ENCODE assay signal across 1 mouse cellular context in the genomic region with DNA sequence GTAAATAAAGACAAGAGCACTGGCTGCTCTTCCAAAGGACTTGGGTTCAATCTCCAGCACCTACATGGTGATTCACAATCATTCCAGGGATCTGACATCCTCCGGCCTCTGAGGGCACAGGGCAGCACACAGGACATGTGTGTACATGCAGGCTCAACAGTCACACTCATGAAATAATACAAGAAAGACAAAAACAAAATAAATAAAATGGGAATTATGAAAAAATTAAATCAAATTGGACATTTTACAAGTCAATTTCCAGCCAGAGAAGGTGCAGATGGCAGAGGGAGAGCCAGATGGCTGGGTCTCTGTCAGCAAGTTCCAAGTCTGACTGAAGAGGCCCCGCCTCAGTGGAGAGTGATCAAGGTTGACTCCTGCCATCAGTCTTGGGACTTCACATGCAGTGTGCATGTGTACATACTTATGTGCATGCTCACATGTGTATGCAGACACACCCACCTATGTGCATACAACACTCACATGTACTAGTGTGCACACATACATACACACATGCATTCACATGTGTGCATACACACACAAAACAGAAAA.
TF ChIP-seq lines count a peak whose summit lies in the region.

No protein-coding gene starts in this region.

TF ChIP-seq in MEL, 35 proteins besides CTCF, POLR2A, EP300 and RAD21:
- TF ChIP-seq USF2 (IDR thresholded peaks at IDR 0.05; ENCODE audit: borderline replicate concordance in 1 of 2, insufficient read depth in 1 of 2, low read depth in 1 of 2, low read length in 2 of 2) (0 out of 4 replicates have a peak, but pooled peaks of 1 of the 2 experiments have one; percentile 17), MAFK (IDR thresholded peaks at IDR 0.05; ENCODE audit: borderline replicate concordance, low read depth, low read length) (0 out of 2 replicates have a peak, but pooled peaks have one; percentile 36), MAX (IDR thresholded peaks at IDR 0.05; ENCODE audit: low read length) (0 out of 2 replicates have a peak, but pooled peaks have one; percentile 23), ETS1 (IDR thresholded peaks at IDR 0.05; ENCODE audit: low read depth, low read length) (no peak)
